Mouse (Mus musculus): ENCODE data around the gene Il12b. TPM values are rescaled to one million over a fixed set of nuclear protein-coding genes. Genes with fewer than 3 reads are reported as not detected.
A peak's percentile ranks its signal among the peaks of the same experiment; 100 is the strongest.

The Il12b gene
- total and polyA plus RNA-seq, 3 experiments: 0.23 TPM; not detected in 2

GRCm38 (mm10) chr11:44393101-44393810 is 6.6 kb upstream of the Il12b start:
- in situ Hi-C loops (cut with MboI; ENCODE audit: low pct_ligation_motif_present, low pct_unique_long_range_greater_than_20kb, low sequenced_read_pairs) (no loop called here), dilution Hi-C loops (cut with MboI; ENCODE audit: extremely low pct_ligation_motif_present, extremely low pct_unique_long_range_greater_than_20kb, low sequenced_read_pairs) (no loop called here)
- Histone ChIP-seq H3K4me2 (ENCODE audit: insufficient read depth, low read depth, poor library complexity, severe bottlenecking) (no peak overlapping the region), H3K4me1 (ENCODE audit: control insufficient read depth in 1 of 2, insufficient read depth in 2 of 2) (peaks cover 24 to 61% of the 10 kb centered on the region in 2 experiments), H3K79me2 (replicated peaks; ENCODE audit: control insufficient read depth, extremely low read depth, insufficient read depth, poor library complexity, severe bottlenecking) (no peaks in the 10 kb centered on the region), H3K36me3 (replicated peaks in 1 of 2; ENCODE audit: control insufficient read depth in 1 of 2, insufficient read depth in 1 of 2, low read length in 1 of 2) (no peaks in the 10 kb centered on the region), H3K27ac (ENCODE audit: insufficient read depth, low read depth) (no peak overlapping the region), H3K9me3 (replicated peaks; ENCODE audit: low read length) (peaks cover 4% of the 10 kb centered on the region), H3K27me3 (replicated peaks) (no peaks in the 10 kb centered on the region), H3K9ac (ENCODE audit: insufficient read depth, low read depth) (no peak overlapping the region), H3K4me3 (replicated peaks in 1 of 3; ENCODE audit: low read depth in 2 of 3, low read length in 2 of 3, poor library complexity in 1 of 3) (no peak overlapping the region)
- DNase-seq (ENCODE audit: extremely low read depth): no peak
- TF ChIP-seq ZKSCAN1 (IDR thresholded peaks at IDR 0.05; ENCODE audit: borderline replicate concordance, low read depth, low read length): no peak
- no peak for TF ChIP-seq MYC (IDR thresholded peaks at IDR 0.05; ENCODE audit: low read depth, low read length)
- no peak for TF ChIP-seq MEF2A (IDR thresholded peaks at IDR 0.05; ENCODE audit: borderline replicate concordance, low read depth, low read length)
- no peak for TF ChIP-seq JUND (conservative IDR thresholded peaks at IDR 0.05; ENCODE audit: low read depth, low read length)
- no peak for TF ChIP-seq TBP (conservative IDR thresholded peaks at IDR 0.05; ENCODE audit: low read depth, low read length)
- no peak for TF ChIP-seq JUN (IDR thresholded peaks at IDR 0.05; ENCODE audit: insufficient read depth, low read depth, low read length)
- no peak for TF ChIP-seq CHD2 (IDR thresholded peaks at IDR 0.05; ENCODE audit: low read length)
- TF ChIP-seq POLR2A (IDR thresholded peaks at IDR 0.05; ENCODE audit: low read depth, low read length): no peak
- TF ChIP-seq PAX5 (IDR thresholded peaks at IDR 0.05; ENCODE audit: low read length): no peak

- Histone ChIP-seq H3K36me3 (replicated peaks in 1 of 2; ENCODE audit: control insufficient read depth in 1 of 2, insufficient read depth in 1 of 2, low read length in 1 of 2) (no peaks in the 10 kb centered on the region), H3K27ac (ENCODE audit: insufficient read depth, low read depth) (no peak overlapping the region), H3K4me1 (ENCODE audit: control insufficient read depth in 1 of 2, insufficient read depth in 2 of 2) (peaks cover 32 to 65% of the 10 kb centered on the region in 2 experiments), H3K27me3 (replicated peaks) (peaks cover 1% of the 10 kb centered on the region), H3K4me3 (replicated peaks in 1 of 3; ENCODE audit: low read depth in 2 of 3, low read length in 2 of 3, poor library complexity in 1 of 3) (no peak overlapping the region), H3K79me2 (replicated peaks; ENCODE audit: control insufficient read depth, extremely low read depth, insufficient read depth, poor library complexity, severe bottlenecking) (no peaks in the 10 kb centered on the region), H3K4me2 (ENCODE audit: insufficient read depth, low read depth, poor library complexity, severe bottlenecking) (no peak overlapping the region), H3K9me3 (replicated peaks; ENCODE audit: low read length) (peaks cover 4% of the 10 kb centered on the region), H3K9ac (ENCODE audit: insufficient read depth, low read depth) (no peak overlapping the region)
- peak; percentile 35 for DNase-seq (ENCODE audit: extremely low read depth)
- dilution Hi-C loops (cut with MboI; ENCODE audit: extremely low pct_ligation_motif_present, extremely low pct_unique_long_range_greater_than_20kb, low sequenced_read_pairs): no loop called here
- in situ Hi-C loops (cut with MboI; ENCODE audit: low pct_ligation_motif_present, low pct_unique_long_range_greater_than_20kb, low sequenced_read_pairs): no loop called here
- no peak for TF ChIP-seq CHD1 (IDR thresholded peaks at IDR 0.05; ENCODE audit: low read depth, low read length)
- no peak for TF ChIP-seq GABPA (IDR thresholded peaks at IDR 0.05; ENCODE audit: insufficient replicate concordance, low read depth, low read length)
- TF ChIP-seq ELF1 (IDR thresholded peaks at IDR 0.05; ENCODE audit: low read depth, low read length): 0 out of 2 replicates have a peak, but pooled peaks have one; percentile 7
- TF ChIP-seq IRF4 (IDR thresholded peaks at IDR 0.05; ENCODE audit: low read depth, low read length): no peak
Measured at GRCm38 (mm10) chr11:44395401-44395800, 4.5 kb upstream of the Il12b start.

GRCm38 (mm10) chr11:44397551-44397950 is 2.3 kb upstream of the Il12b start:
- no peak overlapping the region for H3K27ac ChIP-seq (ENCODE audit: insufficient read depth, low read depth)
- peaks cover 24 to 47% of the 10 kb centered on the region in 2 experiments for H3K4me1 ChIP-seq (ENCODE audit: control insufficient read depth in 1 of 2, insufficient read depth in 2 of 2)
- no peaks in the 10 kb centered on the region for H3K36me3 ChIP-seq (replicated peaks in 1 of 2; ENCODE audit: control insufficient read depth in 1 of 2, insufficient read depth in 1 of 2, low read length in 1 of 2)
- no peaks in the 10 kb centered on the region for H3K79me2 ChIP-seq (replicated peaks; ENCODE audit: control insufficient read depth, extremely low read depth, insufficient read depth, poor library complexity, severe bottlenecking)
- H3K27me3 ChIP-seq (replicated peaks): peaks cover 1% of the 10 kb centered on the region
- dilution Hi-C loops (cut with MboI; ENCODE audit: extremely low pct_ligation_motif_present, extremely low pct_unique_long_range_greater_than_20kb, low sequenced_read_pairs): no loop called here
- in situ Hi-C loops (cut with MboI; ENCODE audit: low pct_ligation_motif_present, low pct_unique_long_range_greater_than_20kb, low sequenced_read_pairs): no loop called here
- no peak overlapping the region for H3K9ac ChIP-seq (ENCODE audit: insufficient read depth, low read depth)
- H3K4me2 ChIP-seq (ENCODE audit: insufficient read depth, low read depth, poor library complexity, severe bottlenecking): no peak overlapping the region
- no peak overlapping the region for H3K4me3 ChIP-seq (replicated peaks in 1 of 3; ENCODE audit: low read depth in 2 of 3, low read length in 2 of 3, poor library complexity in 1 of 3)
- no peak for DNase-seq (ENCODE audit: extremely low read depth)
- H3K9me3 ChIP-seq (replicated peaks; ENCODE audit: low read length): peaks cover 4% of the 10 kb centered on the region
- TF ChIP-seq IRF4 (IDR thresholded peaks at IDR 0.05; ENCODE audit: low read depth, low read length) (peak; percentile 28; the same call in 1 of the 2 replicates), MEF2A (IDR thresholded peaks at IDR 0.05; ENCODE audit: borderline replicate concordance, low read depth, low read length) (no peak), SMC3 (IDR thresholded peaks at IDR 0.05; ENCODE audit: low read depth, low read length) (no peak), CHD1 (IDR thresholded peaks at IDR 0.05; ENCODE audit: low read depth, low read length) (no peak), SIN3A (IDR thresholded peaks at IDR 0.05; ENCODE audit: low read length) (no peak), RAD21 (IDR thresholded peaks at IDR 0.05; ENCODE audit: low read depth, low read length) (no peak), ZC3H11A (IDR thresholded peaks at IDR 0.05; ENCODE audit: low read depth, low read length) (no peak), USF1 (IDR thresholded peaks at IDR 0.05; ENCODE audit: low read depth, low read length) (no peak), MAZ (IDR thresholded peaks at IDR 0.05; ENCODE audit: low read depth, low read length) (no peak), CTCF (conservative IDR thresholded peaks at IDR 0.05 in 1 of 2, IDR thresholded peaks at IDR 0.05 in 1 of 2; ENCODE audit: low read depth in 2 of 2, low read length in 2 of 2) (no peak), ETS1 (conservative IDR thresholded peaks at IDR 0.05; ENCODE audit: low read depth, low read length) (no peak), JUN (IDR thresholded peaks at IDR 0.05; ENCODE audit: insufficient read depth, low read depth, low read length) (peak; percentile 57), NRF1 (IDR thresholded peaks at IDR 0.05; ENCODE audit: low read depth, low read length) (no peak), PAX5 (IDR thresholded peaks at IDR 0.05; ENCODE audit: low read length) (no peak), TBP (conservative IDR thresholded peaks at IDR 0.05; ENCODE audit: low read depth, low read length) (no peak), BHLHE40 (IDR thresholded peaks at IDR 0.05; ENCODE audit: low read depth, low read length) (no peak), EP300 (IDR thresholded peaks at IDR 0.05; ENCODE audit: low read length) (peak; percentile 64; the same call in 1 of the 2 replicates), TCF12 (IDR thresholded peaks at IDR 0.05; ENCODE audit: low read depth, low read length) (no peak)
